Mouse (Mus musculus) ES-E14 (cell line): ENCODE results near the gene Treml4.

ENCODE experiments used
- CHD2 ChIP-seq: IDR thresholded peaks from 2 replicates; pipeline ENCODE4 v1.6.1; 2014; ENCODE audit warnings: mild to moderate bottlenecking, low read depth, low read length, inconsistent platforms
- HCFC1 ChIP-seq: IDR thresholded peaks from 2 replicates; pipeline ENCODE4 v1.6.1; 2012; ENCODE audit warnings: low read length, inconsistent platforms, borderline replicate concordance; ENCODE audit not compliant: insufficient read depth
- MAFK ChIP-seq: IDR thresholded peaks from 2 replicates; pipeline ENCODE4 v1.6.1; 2014; ENCODE audit warnings: mild to moderate bottlenecking, low read depth, low read length, inconsistent platforms; ENCODE audit not compliant: insufficient read depth
- ZC3H11A ChIP-seq: IDR thresholded peaks from 2 replicates; pipeline ENCODE4 v1.6.1; 2012; ENCODE audit warnings: low read depth, mild to moderate bottlenecking, inconsistent platforms, low read length, borderline replicate concordance
- ZNF384 ChIP-seq: IDR thresholded peaks from 2 replicates; pipeline ENCODE4 v1.6.1; 2012; ENCODE audit warnings: low read depth, low read length, inconsistent platforms

GRCm38 (mm10) chr17:48230680-48231079, 33.4 kb upstream of the Treml4 start:
- TF ChIP-seq CHD2, result no peak
- no peak for TF ChIP-seq HCFC1
- TF ChIP-seq MAFK, result no peak
- no peak for TF ChIP-seq ZC3H11A
- no peak for TF ChIP-seq ZNF384
